In genomic region chr2:92603591-92603990, GRCm38 (mm10) we compare ENCODE assay signal across 19 mouse cellular contexts. TPM values are rescaled to one million over a fixed set of nuclear protein-coding genes. Genes with fewer than 3 reads are reported as not detected.
DNase-seq lines count a peak whose midpoint lies in the region; ATAC-seq and TF ChIP-seq lines count a peak whose summit lies in the region.
"Had no signal": no experiment of that assay in that cellular context is flagged by ENCODE, and none has a peak within 500 bp of the region (broad histone marks: within the 10 kb centered on the region; RNA-seq: fewer than 3 reads in every experiment).

No protein-coding gene starts in this region.

- WGBS in heart, embryonic 11.5 days (ENCODE audit: insufficient replicate concordance): 69% methylated on average over 5 of the region's 5 CpGs

- ATAC-seq in heart, embryonic 11.5 days (replicated peaks; ENCODE audit: insufficient number of reproducible peaks, low FRiP score, low TSS enrichment): no peak
- ATAC-seq: forebrain, postnatal 0 days; liver, postnatal 0 days had no signal

- no peak overlapping the region for H3K9ac ChIP-seq in heart, embryonic 11.5 days (ENCODE audit: low read depth, low read length)
- H3K9ac ChIP-seq: embryonic facial prominence, embryonic 12.5 days; forebrain, postnatal 0 days; liver, postnatal 0 days; midbrain, embryonic 12.5 days; neural tube, embryonic 12.5 days had no signal

- peak; percentile 59 for DNase-seq in adrenal gland, postnatal 14 days
- no peak for DNase-seq in adrenal gland, postnatal 4 days (ENCODE audit: low spot score in 2 of 2)
- DNase-seq in layer of hippocampus, adult 2 months (ENCODE audit: low spot score in 2 of 2): no peak
- DNase-seq in layer of hippocampus, adult 9-11 months: no peak
- DNase-seq in adipocyte (ENCODE audit: low spot score): peak; percentile 36
- DNase-seq in kidney, postnatal 25 days: peak; percentile 16 to 65
- no peak for DNase-seq in lung, postnatal 36 days
- DNase-seq: adrenal gland, adult 2 months; cerebellum, adult 18-20 months; cerebellum, postnatal 36 days; forebrain, postnatal 0 days; heart, adult 18-20 months; liver; liver, postnatal 0 days; lung, postnatal 14 days had no signal

- peaks cover 43% of the 10 kb centered on the region for H3K27me3 ChIP-seq in heart, embryonic 11.5 days (ENCODE audit: control insufficient read depth, insufficient read depth, low read length)

- peak overlapping the region; percentile 75 for H3K4me3 ChIP-seq in layer of hippocampus, adult 2 months
- no peak overlapping the region for H3K4me3 ChIP-seq in heart, embryonic 11.5 days (ENCODE audit: low read depth, low read length)
- H3K4me3 ChIP-seq: embryonic facial prominence, embryonic 12.5 days; midbrain, embryonic 12.5 days; neural tube, embryonic 12.5 days had no signal

- H3K36me3 ChIP-seq in heart, embryonic 11.5 days (ENCODE audit: control insufficient read depth, insufficient read depth, low read length): no peaks in the 10 kb centered on the region
- H3K36me3 ChIP-seq: embryonic facial prominence, embryonic 12.5 days; midbrain, embryonic 12.5 days; neural tube, embryonic 12.5 days had no signal

- peaks cover 6% of the 10 kb centered on the region; the same call in 1 of the 2 replicates for H3K4me1 ChIP-seq in heart, embryonic 11.5 days (ENCODE audit: control insufficient read depth, insufficient read depth, low read length)

- H3K4me2 ChIP-seq in heart, embryonic 11.5 days: no peak overlapping the region
- H3K4me2 ChIP-seq: embryonic facial prominence, embryonic 12.5 days; midbrain, embryonic 12.5 days; neural tube, embryonic 12.5 days had no signal

- peak overlapping the region; percentile 99 for H3K27ac ChIP-seq in layer of hippocampus, adult 2 months
- H3K27ac ChIP-seq in heart, embryonic 11.5 days (ENCODE audit: low read depth, low read length): no peak overlapping the region
- H3K27ac ChIP-seq: embryonic facial prominence, embryonic 12.5 days; midbrain, embryonic 12.5 days; neural tube, embryonic 12.5 days had no signal

- no peak for TF ChIP-seq CTCF in layer of hippocampus, adult 2 months (conservative IDR thresholded peaks at IDR 0.05)

- no peaks in the 10 kb centered on the region for H3K9me3 ChIP-seq in heart, embryonic 11.5 days (replicated peaks; ENCODE audit: control insufficient read depth, low read length)
- H3K9me3 ChIP-seq: embryonic facial prominence, embryonic 12.5 days; midbrain, embryonic 12.5 days; neural tube, embryonic 12.5 days had no signal

RNA-seq across cellular contexts. Expression of gene Chst1, which starts 4.1 kb away (rescaled TPM):
- total RNA-seq in adrenal gland, postnatal 14 days (2021): 9.6 and 13.7 TPM in 2 replicates
- 10 to 100 TPM; 11.2 to 12.4 TPM for total RNA-seq in adrenal gland, postnatal 4 days (2021)
- 100 to 1,000 TPM; 295 to 314 TPM for total RNA-seq in layer of hippocampus, adult 2 months (2021)
- 1.1 and 1.4 TPM in 2 replicates for polyA plus RNA-seq in heart, embryonic 11.5 days (2014; fragmentation: Nextera tagmentation; extraction: Ambion mirVana)

Comparison
In these comparisons a context has a peak if more than half of its experiments do, and no peak if none do; other contexts are left out.
1. DNase-seq: peak in adrenal gland, postnatal 14 days (single experiment), adipocyte (single experiment) and kidney, postnatal 25 days (2 of 2); none in adrenal gland, postnatal 4 days (0 of 2), layer of hippocampus, adult 2 months (0 of 2), layer of hippocampus, adult 9-11 months (single experiment) and lung, postnatal 36 days (single experiment).
2. RNA of gene Chst1, which starts 4.1 kb away (total RNA-seq): 295 to 314 TPM in layer of hippocampus, adult 2 months; 11.2 to 12.4 TPM in adrenal gland, postnatal 4 days and 9.6 to 13.7 TPM in adrenal gland, postnatal 14 days; every median in the first group is over 10 times any median in the second.